Mouse (Mus musculus): ENCODE results near the gene 1110002E22Rik. TPM values are rescaled to one million over a fixed set of nuclear protein-coding genes. Genes with fewer than 3 reads are reported as not detected.

The 1110002E22Rik gene
- polyA plus RNA-seq, 2 experiments: 0.01 TPM; not detected in 1

- H3K36me3 ChIP-seq (replicated peaks; ENCODE audit: control insufficient read depth, insufficient read depth, low read depth): no peaks in the 10 kb centered on the region
- no peak overlapping the region for H3K4me3 ChIP-seq (ENCODE audit: insufficient read depth in 1 of 2, low read depth in 2 of 2, low read length in 2 of 2)
- ATAC-seq (ENCODE audit: insufficient read depth) (no peak), DNase-seq (ENCODE audit: low read depth in 3 of 3, low spot score in 3 of 3) (no peak)
- H3K9me3 ChIP-seq (ENCODE audit: control insufficient read depth, low read length): no peaks in the 10 kb centered on the region
- no peak overlapping the region for H3K4me2 ChIP-seq (ENCODE audit: low read depth)
- no peak overlapping the region for H3K27ac ChIP-seq
- no peak overlapping the region for H3K9ac ChIP-seq (replicated peaks)
- TF ChIP-seq EP300 (IDR thresholded peaks at IDR 0.05; ENCODE audit: low read depth) (no peak), CTCF (IDR thresholded peaks at IDR 0.05; ENCODE audit: low read depth) (no peak)
- no peaks in the 10 kb centered on the region for H3K27me3 ChIP-seq (ENCODE audit: control insufficient read depth, insufficient read depth, low read length)
- WGBS (ENCODE audit: insufficient replicate concordance): 26% methylated on average over 4 of the region's 4 CpGs
- H3K4me1 ChIP-seq (replicated peaks; ENCODE audit: control insufficient read depth in 2 of 2, insufficient read depth in 2 of 2, low read length in 1 of 2): peaks cover 0 to 2% of the 10 kb centered on the region in 2 experiments; a peak in 1 of 4 replicates
Measured at GRCm38 (mm10) chr3:138053969-138054368, 10.9 kb upstream of the 1110002E22Rik start.

- no peak overlapping the region for H3K9ac ChIP-seq (replicated peaks)
- no peak overlapping the region for H3K4me3 ChIP-seq (ENCODE audit: insufficient read depth in 1 of 2, low read depth in 2 of 2, low read length in 2 of 2)
- peaks cover 0 to 9% of the 10 kb centered on the region in 2 experiments; a peak in 2 of 4 replicates for H3K4me1 ChIP-seq (replicated peaks; ENCODE audit: control insufficient read depth in 2 of 2, insufficient read depth in 2 of 2, low read length in 1 of 2)
- no peak for TF ChIP-seq EP300 (IDR thresholded peaks at IDR 0.05; ENCODE audit: low read depth)
- no peak for TF ChIP-seq CTCF (IDR thresholded peaks at IDR 0.05; ENCODE audit: low read depth)
- no peak overlapping the region for H3K27ac ChIP-seq
- H3K27me3 ChIP-seq (ENCODE audit: control insufficient read depth, insufficient read depth, low read length): no peaks in the 10 kb centered on the region
- no peak for ATAC-seq (ENCODE audit: insufficient read depth)
- 69% methylated on average over 7 of the region's 7 CpGs for WGBS (ENCODE audit: insufficient replicate concordance)
- H3K9me3 ChIP-seq (ENCODE audit: control insufficient read depth, low read length): no peaks in the 10 kb centered on the region
- H3K36me3 ChIP-seq (replicated peaks; ENCODE audit: control insufficient read depth, insufficient read depth, low read depth): no peaks in the 10 kb centered on the region
- no peak for DNase-seq (ENCODE audit: low read depth in 3 of 3, low spot score in 3 of 3)
- no peak overlapping the region for H3K4me2 ChIP-seq (ENCODE audit: low read depth)
Measured at GRCm38 (mm10) chr3:138056976-138057375, 7.9 kb upstream of the 1110002E22Rik start.

GRCm38 (mm10) chr3:138058226-138058625, 6.6 kb upstream of the 1110002E22Rik start:
- Histone ChIP-seq H3K9me3 (ENCODE audit: control insufficient read depth, low read length) (no peaks in the 10 kb centered on the region), H3K4me2 (ENCODE audit: low read depth) (no peak overlapping the region), H3K27me3 (ENCODE audit: control insufficient read depth, insufficient read depth, low read length) (no peaks in the 10 kb centered on the region), H3K4me3 (ENCODE audit: insufficient read depth in 1 of 2, low read depth in 2 of 2, low read length in 2 of 2) (no peak overlapping the region), H3K9ac (replicated peaks) (no peak overlapping the region), H3K36me3 (replicated peaks; ENCODE audit: control insufficient read depth, insufficient read depth, low read depth) (no peaks in the 10 kb centered on the region), H3K4me1 (replicated peaks; ENCODE audit: control insufficient read depth in 2 of 2, insufficient read depth in 2 of 2, low read length in 1 of 2) (peaks cover 0 to 9% of the 10 kb centered on the region in 2 experiments; a peak in 2 of 4 replicates), H3K27ac (no peak overlapping the region)
- DNase-seq (ENCODE audit: low read depth in 3 of 3, low spot score in 3 of 3): no peak
- TF ChIP-seq CTCF (IDR thresholded peaks at IDR 0.05; ENCODE audit: low read depth) (no peak), EP300 (IDR thresholded peaks at IDR 0.05; ENCODE audit: low read depth) (no peak)
- no peak for ATAC-seq (ENCODE audit: insufficient read depth)
- WGBS (ENCODE audit: insufficient replicate concordance): 51% methylated on average over 4 of the region's 4 CpGs

- Histone ChIP-seq H3K9ac (replicated peaks) (no peak overlapping the region), H3K36me3 (replicated peaks; ENCODE audit: control insufficient read depth, insufficient read depth, low read depth) (no peaks in the 10 kb centered on the region), H3K4me2 (ENCODE audit: low read depth) (no peak overlapping the region), H3K9me3 (ENCODE audit: control insufficient read depth, low read length) (no peaks in the 10 kb centered on the region), H3K27ac (no peak overlapping the region), H3K27me3 (ENCODE audit: control insufficient read depth, insufficient read depth, low read length) (no peaks in the 10 kb centered on the region), H3K4me3 (ENCODE audit: insufficient read depth in 1 of 2, low read depth in 2 of 2, low read length in 2 of 2) (no peak overlapping the region), H3K4me1 (replicated peaks; ENCODE audit: control insufficient read depth in 2 of 2, insufficient read depth in 2 of 2, low read length in 1 of 2) (peaks cover 0 to 7% of the 10 kb centered on the region in 2 experiments; a peak in 2 of 4 replicates)
- ATAC-seq (ENCODE audit: insufficient read depth) (no peak), DNase-seq (ENCODE audit: low read depth in 3 of 3, low spot score in 3 of 3) (no peak)
- 34% methylated on average over 7 of the region's 7 CpGs for WGBS (ENCODE audit: insufficient replicate concordance)
- TF ChIP-seq EP300 (IDR thresholded peaks at IDR 0.05; ENCODE audit: low read depth) (no peak), CTCF (IDR thresholded peaks at IDR 0.05; ENCODE audit: low read depth) (no peak)
Measured at GRCm38 (mm10) chr3:138060429-138060828, 4.4 kb upstream of the 1110002E22Rik start.

GRCm38 (mm10) chr3:138061205-138061911, 3.5 kb upstream of the 1110002E22Rik start:
- Histone ChIP-seq H3K27ac (no peak overlapping the region), H3K4me1 (replicated peaks; ENCODE audit: control insufficient read depth in 2 of 2, insufficient read depth in 2 of 2, low read length in 1 of 2) (peaks cover 0 to 7% of the 10 kb centered on the region in 2 experiments; a peak in 2 of 4 replicates), H3K36me3 (replicated peaks; ENCODE audit: control insufficient read depth, insufficient read depth, low read depth) (no peaks in the 10 kb centered on the region), H3K4me2 (ENCODE audit: low read depth) (no peak overlapping the region), H3K27me3 (ENCODE audit: control insufficient read depth, insufficient read depth, low read length) (no peaks in the 10 kb centered on the region), H3K9ac (replicated peaks) (no peak overlapping the region), H3K9me3 (ENCODE audit: control insufficient read depth, low read length) (no peaks in the 10 kb centered on the region), H3K4me3 (ENCODE audit: insufficient read depth in 1 of 2, low read depth in 2 of 2, low read length in 2 of 2) (no peak overlapping the region)
- ATAC-seq (ENCODE audit: insufficient read depth): no peak
- 33% methylated on average over 9 of the region's 9 CpGs for WGBS (ENCODE audit: insufficient replicate concordance)
- TF ChIP-seq CTCF (IDR thresholded peaks at IDR 0.05; ENCODE audit: low read depth) (no peak), EP300 (IDR thresholded peaks at IDR 0.05; ENCODE audit: low read depth) (no peak)
- DNase-seq (ENCODE audit: low read depth in 3 of 3, low spot score in 3 of 3): no peak

Data from liver, embryonic 14.5 days (tissue).